Mouse (Mus musculus) limb, embryonic 15.5 days (tissue): ENCODE results near the gene Hmgn2. TPM values are rescaled to one million over a fixed set of nuclear protein-coding genes. Genes with fewer than 3 reads are reported as not detected.
"Not testable (repeated sequence)": the region's sequence is repeated elsewhere in the genome, so short reads cannot be mapped to it uniquely, and the experiment has no call there.

Experiments
- ATAC-seq: fragments of 200-750 bp; cut with Nextera tagmentation; 2 replicates; pipeline ENCODE4 v1.8.0; 2017; ENCODE audit warnings: low read depth, moderate TSS enrichment; ENCODE audit not compliant: insufficient number of reproducible peaks, low FRiP score, low TSS enrichment
- H3K27ac ChIP-seq: fragments of 300-500 bp; sonication (generic); 2 replicates; pipeline ENCODE4 v1.5.1; 2015; ENCODE audit warnings: moderate library complexity, mild to moderate bottlenecking, inconsistent platforms
- H3K27me3 ChIP-seq: fragments of 300-500 bp; sonication (generic); 2 replicates; pipeline ENCODE4 v1.6.1; 2015; ENCODE audit warnings: inconsistent platforms
- H3K36me3 ChIP-seq: fragments of 300-500 bp; sonication (generic); 2 replicates; pipeline ENCODE4 v1.6.1; 2015; ENCODE audit warnings: inconsistent platforms
- H3K4me1 ChIP-seq: fragments of 300-500 bp; sonication (generic); 2 replicates; pipeline ENCODE4 v1.6.1; 2015; ENCODE audit warnings: inconsistent platforms
- H3K4me2 ChIP-seq: fragments of 300-500 bp; sonication (generic); 2 replicates; pipeline ENCODE4 v1.6.1; 2015; ENCODE audit warnings: mild to moderate bottlenecking, inconsistent platforms
- H3K4me3 ChIP-seq: fragments of 300-500 bp; sonication (generic); 2 replicates; pipeline ENCODE4 v1.5.1; 2015; ENCODE audit warnings: mild to moderate bottlenecking, inconsistent platforms
- H3K9ac ChIP-seq: fragments of 300-500 bp; sonication (generic); 2 replicates; pipeline ENCODE4 v1.6.1; 2015; ENCODE audit warnings: inconsistent platforms
- H3K9me3 ChIP-seq: fragments of 300-500 bp; sonication (generic); 2 replicates; pipeline ENCODE4 v1.6.1; 2016; ENCODE audit warnings: inconsistent platforms
- WGBS: fragments of 180-500 bp; shearing (Covaris S2); methylation state at CpG from one replicate; pipeline ENCODE4 v1.1.7; 2015; 5-methylcytosine and 5-hydroxymethylcytosine counted together
- polyA plus RNA-seq: library from polyadenylated mRNA; unstranded; fragments of >200 nt; fragmentation: Nextera tagmentation; extraction: Ambion mirVana; gene quantifications from 2 replicates; pipeline ENCODE4 v1.2.1, GENCODE M21; 2015

The Hmgn2 gene
- polyA plus RNA-seq, 1 experiment from 2014 or later, result 1,770 TPM

DNA sequence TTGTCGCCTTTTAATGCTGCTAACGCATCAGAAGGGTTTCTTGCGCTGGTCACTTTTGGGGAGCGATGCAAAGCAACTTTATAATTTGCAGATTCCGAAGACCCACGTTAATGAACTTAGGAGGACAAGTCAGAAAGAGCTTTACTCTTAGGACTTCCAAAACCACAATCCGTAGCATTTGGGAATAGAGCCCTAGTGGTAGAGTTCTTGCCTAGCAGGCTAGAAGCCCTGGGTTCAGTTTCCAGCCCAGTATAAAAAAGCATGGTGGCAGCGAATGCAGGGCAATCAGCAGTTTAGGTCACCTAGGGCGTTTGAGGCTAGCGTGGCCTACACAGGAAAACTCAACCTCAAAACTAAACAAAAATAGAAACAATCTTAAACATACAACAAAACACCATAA, 33.3 kb upstream of the Hmgn2 start:
- peaks cover 5% of the 10 kb centered on the region; the same call in 1 of the 2 replicates for H3K36me3 ChIP-seq
- WGBS, result 45% methylated on average over 10 of the region's 10 CpGs
- no peak overlapping the region for H3K27ac ChIP-seq
- no peaks in the 10 kb centered on the region for H3K27me3 ChIP-seq
- peaks cover 7% of the 10 kb centered on the region for H3K4me1 ChIP-seq
- no peak overlapping the region for H3K4me3 ChIP-seq
- no peak overlapping the region for H3K9ac ChIP-seq
- H3K4me2 ChIP-seq, result no peak overlapping the region
- H3K9me3 ChIP-seq, result no peaks in the 10 kb centered on the region
- ATAC-seq, result no peak

DNA sequence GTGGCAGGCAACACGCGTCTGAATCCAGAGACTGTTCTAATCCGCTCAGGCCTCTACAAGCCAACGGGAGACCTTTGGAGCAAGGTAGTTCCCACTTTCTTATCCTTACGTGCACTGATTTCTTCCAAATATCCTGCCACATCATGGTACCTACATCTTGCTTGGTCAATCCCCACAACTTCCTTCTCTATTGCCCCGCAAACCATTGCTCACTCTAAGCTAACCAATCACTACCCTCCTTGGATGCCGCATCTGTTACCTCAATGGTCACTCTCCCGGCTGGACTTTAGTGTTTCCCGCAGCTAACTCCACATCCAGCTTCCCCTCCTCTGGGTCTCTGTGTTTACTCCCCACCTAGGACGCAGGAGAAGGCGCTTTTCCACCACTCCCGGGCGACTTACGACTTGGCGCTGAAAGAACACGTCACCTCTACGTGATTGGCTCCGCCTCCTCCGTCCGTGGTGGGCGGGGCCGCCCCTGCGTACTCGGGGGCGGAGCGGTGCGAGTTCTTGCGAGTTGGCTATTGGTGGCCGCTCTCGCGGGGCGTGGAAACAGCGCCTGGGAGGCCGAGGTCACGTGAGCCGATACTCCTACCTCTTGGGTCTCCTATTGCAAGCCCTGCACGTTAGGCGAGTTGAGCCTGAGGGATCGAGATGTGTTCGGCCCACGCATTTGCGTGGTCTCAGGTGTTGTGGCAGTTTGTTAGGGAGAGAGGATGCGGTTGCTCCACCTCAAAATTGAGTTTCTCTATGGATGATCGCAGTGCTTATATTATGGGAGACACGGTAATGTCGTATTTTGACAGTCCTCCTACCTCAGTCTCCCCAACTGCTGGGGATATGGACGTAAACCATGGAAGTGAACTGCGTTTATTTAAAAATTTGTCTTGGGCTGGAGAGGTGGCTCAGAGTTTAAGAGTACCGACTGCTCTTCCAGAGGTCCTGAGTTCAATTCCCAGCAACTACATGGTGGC, 32.3 kb upstream of the Hmgn2 start, which contains the start of gene Dhdds:
Dhdds (minus strand) TSS at position 453 of the 973 bp plus-strand sequence.
- peaks cover 13% of the 10 kb centered on the region for H3K36me3 ChIP-seq
- peak; percentile 96 for ATAC-seq
- H3K9ac ChIP-seq, result peak within 1 kb of the TSS; percentile 70
- peak within 1 kb of the TSS; percentile 65 for H3K27ac ChIP-seq
- peak within 1 kb of the TSS; percentile 71 for H3K4me3 ChIP-seq
- H3K4me1 ChIP-seq, result peaks cover 7% of the 10 kb centered on the region
- no peaks in the 10 kb centered on the region for H3K9me3 ChIP-seq
- H3K27me3 ChIP-seq, result no peaks in the 10 kb centered on the region
- WGBS, result 1% methylated on average over 49 of the region's 49 CpGs
- peak within 1 kb of the TSS; percentile 81 for H3K4me2 ChIP-seq

DNA sequence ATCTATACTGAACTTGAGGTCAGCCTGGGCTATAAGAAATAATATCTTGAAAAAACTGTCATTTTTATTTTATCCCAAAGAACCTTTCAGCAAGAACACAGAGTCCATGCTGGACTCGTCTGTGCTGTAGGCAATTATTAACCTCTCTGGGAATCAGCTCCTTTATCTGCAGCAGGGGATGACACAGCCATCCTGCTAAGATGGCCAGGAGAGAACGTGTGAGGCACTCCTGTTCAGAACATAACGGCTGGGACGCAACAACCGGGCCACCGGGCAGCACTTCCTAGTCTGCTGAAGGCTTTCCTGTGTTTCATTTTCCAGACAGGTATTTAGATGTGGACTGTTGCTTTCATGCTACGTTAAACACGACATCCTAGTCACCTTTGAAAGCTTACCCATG, 26.2 kb upstream of the Hmgn2 start:
- no peak overlapping the region for H3K4me2 ChIP-seq
- no peak for ATAC-seq
- H3K27me3 ChIP-seq, result no peaks in the 10 kb centered on the region
- no peaks in the 10 kb centered on the region for H3K9me3 ChIP-seq
- peaks cover 71% of the 10 kb centered on the region for H3K36me3 ChIP-seq
- WGBS, result 93% methylated on average over 8 of the region's 8 CpGs
- no peak overlapping the region for H3K27ac ChIP-seq
- no peak overlapping the region for H3K9ac ChIP-seq
- H3K4me1 ChIP-seq, result peaks cover 3% of the 10 kb centered on the region
- H3K4me3 ChIP-seq, result no peak overlapping the region

DNA sequence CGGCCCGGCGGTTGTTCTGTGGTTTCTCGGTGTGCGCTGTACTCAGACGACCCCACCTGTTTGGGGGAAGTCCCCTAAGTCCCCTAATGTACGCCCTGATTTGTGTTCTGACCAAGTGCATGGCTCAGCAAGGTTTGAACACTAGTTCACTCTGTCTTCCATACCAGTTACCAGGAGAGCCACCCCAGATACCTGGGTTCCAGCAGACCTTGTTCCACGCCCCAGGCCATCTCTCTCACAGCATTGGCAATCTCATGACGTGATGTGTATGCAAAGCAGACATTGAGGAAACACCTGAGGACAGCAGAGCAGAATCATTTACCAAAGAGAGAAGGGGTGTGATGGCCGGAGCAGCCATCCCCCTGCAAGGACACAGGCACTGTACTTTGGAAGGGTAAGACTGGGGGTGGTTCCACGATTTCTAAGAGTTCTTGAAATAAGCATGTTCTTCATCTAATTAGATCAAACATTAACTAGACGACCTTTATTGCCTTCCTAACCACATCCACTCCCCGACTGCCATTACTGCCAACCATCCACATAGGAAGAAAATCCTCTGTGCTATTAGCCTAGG, 22.7 kb upstream of the Hmgn2 start:
- H3K4me1 ChIP-seq, result no peaks in the 10 kb centered on the region
- H3K4me3 ChIP-seq, result no peak overlapping the region
- no peak for ATAC-seq
- peaks cover 91% of the 10 kb centered on the region for H3K36me3 ChIP-seq
- H3K9ac ChIP-seq, result no peak overlapping the region
- H3K9me3 ChIP-seq, result no peaks in the 10 kb centered on the region
- WGBS, result 85% methylated on average over 13 of the region's 13 CpGs
- H3K4me2 ChIP-seq, result no peak overlapping the region
- H3K27ac ChIP-seq, result no peak overlapping the region
- H3K27me3 ChIP-seq, result no peaks in the 10 kb centered on the region

DNA sequence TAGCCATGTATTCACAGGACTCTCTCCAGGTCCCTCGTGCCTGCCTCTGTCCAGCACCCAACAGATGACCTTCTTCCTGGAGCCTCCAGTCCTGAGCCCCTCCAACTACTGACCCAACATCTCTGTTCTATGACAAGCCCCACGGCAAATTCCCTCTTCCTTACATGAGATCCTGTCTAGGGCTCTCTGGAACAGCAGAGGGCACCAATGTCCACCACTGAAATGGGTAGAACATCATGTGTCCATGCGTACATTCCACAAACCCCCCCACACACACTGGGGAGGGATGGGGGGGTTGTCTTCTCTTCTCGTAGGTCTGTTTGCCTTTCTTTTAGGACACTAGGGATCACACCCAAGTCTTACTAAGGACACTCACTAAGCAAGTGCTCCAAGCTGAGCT, 21.6 kb upstream of the Hmgn2 start:
- H3K9ac ChIP-seq, result no peak overlapping the region
- no peaks in the 10 kb centered on the region for H3K4me1 ChIP-seq
- peaks cover 89% of the 10 kb centered on the region for H3K36me3 ChIP-seq
- no peaks in the 10 kb centered on the region for H3K27me3 ChIP-seq
- H3K9me3 ChIP-seq, result no peaks in the 10 kb centered on the region
- no peak for ATAC-seq
- H3K4me3 ChIP-seq, result no peak overlapping the region
- H3K27ac ChIP-seq, result no peak overlapping the region
- no peak overlapping the region for H3K4me2 ChIP-seq
- WGBS, result 69% methylated on average over 4 of the region's 4 CpGs

DNA sequence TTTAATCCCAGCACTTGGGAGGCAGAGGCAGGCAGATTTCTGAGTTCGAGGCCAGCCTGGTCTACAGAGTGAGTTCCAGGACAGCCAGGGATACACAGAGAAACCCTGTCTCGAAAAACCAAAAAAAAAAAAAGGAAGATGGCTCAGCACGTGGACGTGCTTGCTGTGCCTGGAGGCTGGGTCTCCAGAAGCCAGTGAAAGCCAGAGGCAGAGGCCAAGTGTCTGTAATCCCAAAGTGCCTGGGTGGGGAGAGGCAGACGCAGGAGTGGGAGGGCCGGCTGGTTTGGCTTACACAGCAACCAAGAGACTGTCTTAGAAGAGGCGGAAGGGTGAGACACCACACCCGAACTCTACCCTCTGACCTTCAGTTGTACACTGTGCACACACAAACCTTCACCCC, 19.8 kb upstream of the Hmgn2 start:
- WGBS, result 88% methylated on average over 8 of the region's 8 CpGs
- H3K36me3 ChIP-seq, result peaks cover 73% of the 10 kb centered on the region
- H3K27ac ChIP-seq, H3K9me3 ChIP-seq, H3K4me1 ChIP-seq, H3K4me3 ChIP-seq, ATAC-seq, H3K27me3 ChIP-seq, H3K9ac ChIP-seq, H3K4me2 ChIP-seq: not testable (repeated sequence)

DNA sequence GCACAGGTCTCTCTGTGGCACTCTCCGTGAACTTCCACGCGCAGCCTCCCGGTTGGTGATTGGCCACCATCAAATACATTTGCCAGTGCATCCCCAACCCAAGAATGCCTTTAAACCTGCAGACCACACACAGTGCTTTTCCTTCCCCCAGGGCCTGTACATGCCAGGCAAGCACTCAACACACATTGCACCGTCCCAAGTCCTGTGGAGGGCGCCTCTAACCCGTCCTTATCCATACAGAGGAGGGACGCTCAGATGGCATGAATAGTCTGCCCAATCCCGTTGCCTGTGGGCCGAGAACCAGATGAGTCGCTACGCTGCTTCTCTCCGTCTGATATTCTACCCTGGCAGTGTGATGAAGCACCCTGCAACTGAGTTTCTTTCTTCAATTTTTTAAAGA, 14.5 kb upstream of the Hmgn2 start:
- Histone ChIP-seq H3K9ac (no peak overlapping the region), H3K9me3 (no peaks in the 10 kb centered on the region), H3K27me3 (no peaks in the 10 kb centered on the region), H3K36me3 (peaks cover 68% of the 10 kb centered on the region), H3K4me3 (no peak overlapping the region), H3K4me2 (no peak overlapping the region), H3K27ac (no peak overlapping the region), H3K4me1 (no peaks in the 10 kb centered on the region)
- no peak for ATAC-seq
- WGBS, result 78% methylated on average over 13 of the region's 13 CpGs

DNA sequence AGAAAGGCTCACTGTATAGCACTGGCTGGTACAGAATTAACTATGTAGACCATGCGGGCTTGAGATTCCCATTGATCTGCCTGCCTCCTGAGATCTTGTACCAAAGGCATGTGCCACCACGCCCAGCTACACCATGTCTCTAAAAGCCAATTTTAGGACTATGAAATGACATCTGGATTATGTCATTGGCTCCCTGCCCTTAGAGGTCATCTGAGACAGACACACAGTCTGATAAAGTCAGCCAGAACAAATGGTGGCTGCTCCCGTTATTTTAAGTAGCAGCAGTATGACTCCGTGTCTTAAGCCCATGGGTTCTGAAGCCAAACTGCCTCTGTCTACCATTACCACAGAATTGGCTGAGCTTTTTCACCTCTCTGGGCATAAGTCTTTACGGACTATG, 12.0 kb upstream of the Hmgn2 start:
- no peaks in the 10 kb centered on the region for H3K27me3 ChIP-seq
- H3K4me2 ChIP-seq, result no peak overlapping the region
- no peaks in the 10 kb centered on the region for H3K4me1 ChIP-seq
- H3K9ac ChIP-seq, result no peak overlapping the region
- H3K27ac ChIP-seq, result no peak overlapping the region
- H3K36me3 ChIP-seq, result peaks cover 68% of the 10 kb centered on the region
- H3K4me3 ChIP-seq, result no peak overlapping the region
- no peaks in the 10 kb centered on the region for H3K9me3 ChIP-seq
- WGBS, result 80% methylated on average over 5 of the region's 5 CpGs
- no peak for ATAC-seq

DNA sequence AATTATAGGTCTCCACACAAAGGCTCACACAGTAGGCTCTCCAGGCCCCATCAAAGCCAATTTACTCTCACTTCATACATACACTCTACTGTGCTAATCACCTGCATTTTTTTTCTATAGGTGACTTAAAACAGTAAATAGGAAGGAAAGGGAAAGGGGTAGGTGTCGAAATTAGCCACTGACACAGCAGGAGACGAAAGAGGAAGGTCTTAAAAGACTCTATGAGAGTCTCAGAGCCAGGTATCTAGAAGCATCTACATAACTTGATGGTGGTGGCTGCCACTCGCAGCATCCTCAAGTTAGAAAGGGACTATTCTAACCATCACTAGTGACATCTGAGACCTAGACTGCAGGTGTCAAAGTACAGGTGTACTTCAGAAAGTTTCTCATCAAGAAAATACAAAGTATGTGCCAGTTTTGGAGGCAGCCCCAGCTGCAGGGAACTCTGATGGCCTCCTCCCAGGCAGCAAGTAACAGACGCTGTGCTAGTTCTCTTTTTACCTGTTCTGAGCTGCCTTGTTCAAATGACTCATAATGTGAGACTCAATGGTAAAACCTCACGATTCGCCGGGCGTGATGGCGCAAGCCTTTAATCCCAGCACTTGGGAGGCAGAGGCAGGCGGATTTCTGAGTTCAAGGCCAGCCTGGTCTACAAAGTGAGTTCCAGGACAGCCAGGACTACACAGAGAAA, 9.7 kb upstream of the Hmgn2 start:
- H3K4me3 ChIP-seq, result no peak overlapping the region
- peaks cover 74% of the 10 kb centered on the region for H3K36me3 ChIP-seq
- H3K4me2 ChIP-seq, result no peak overlapping the region
- H3K9ac ChIP-seq, result no peak overlapping the region
- no peaks in the 10 kb centered on the region for H3K27me3 ChIP-seq
- H3K9me3 ChIP-seq, result no peaks in the 10 kb centered on the region
- no peak for ATAC-seq
- WGBS, result 91% methylated on average over 10 of the region's 10 CpGs
- no peak overlapping the region for H3K27ac ChIP-seq
- H3K4me1 ChIP-seq, result no peaks in the 10 kb centered on the region

DNA sequence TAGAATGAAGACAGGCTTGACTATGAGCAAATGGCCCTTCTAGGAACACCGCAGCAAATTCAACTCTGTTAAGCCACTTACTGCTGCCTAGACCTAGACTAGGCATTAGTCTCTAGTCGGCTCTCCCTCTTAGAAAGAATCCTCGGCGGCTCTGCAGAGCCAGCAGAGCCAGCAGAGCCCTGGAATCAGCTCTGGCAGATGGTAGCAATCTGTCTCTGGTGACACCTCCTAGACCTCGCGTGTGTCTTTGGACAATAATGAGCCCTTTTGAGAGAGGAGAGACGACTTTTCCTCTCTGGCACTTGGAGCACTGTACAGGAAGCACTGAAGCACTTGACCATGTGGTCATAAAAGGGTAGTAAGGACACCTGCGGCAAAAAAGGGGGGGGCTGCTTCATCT, 3.3 kb upstream of the Hmgn2 start:
- H3K27me3 ChIP-seq, result no peaks in the 10 kb centered on the region
- no peak for ATAC-seq
- H3K9me3 ChIP-seq, result no peaks in the 10 kb centered on the region
- H3K36me3 ChIP-seq, result peaks cover 48% of the 10 kb centered on the region
- H3K9ac ChIP-seq, result no peak overlapping the region
- no peak overlapping the region for H3K27ac ChIP-seq
- H3K4me1 ChIP-seq, result peaks cover 14% of the 10 kb centered on the region
- H3K4me3 ChIP-seq, result no peak overlapping the region
- H3K4me2 ChIP-seq, result no peak overlapping the region
- 55% methylated on average over 8 of the region's 8 CpGs for WGBS

DNA sequence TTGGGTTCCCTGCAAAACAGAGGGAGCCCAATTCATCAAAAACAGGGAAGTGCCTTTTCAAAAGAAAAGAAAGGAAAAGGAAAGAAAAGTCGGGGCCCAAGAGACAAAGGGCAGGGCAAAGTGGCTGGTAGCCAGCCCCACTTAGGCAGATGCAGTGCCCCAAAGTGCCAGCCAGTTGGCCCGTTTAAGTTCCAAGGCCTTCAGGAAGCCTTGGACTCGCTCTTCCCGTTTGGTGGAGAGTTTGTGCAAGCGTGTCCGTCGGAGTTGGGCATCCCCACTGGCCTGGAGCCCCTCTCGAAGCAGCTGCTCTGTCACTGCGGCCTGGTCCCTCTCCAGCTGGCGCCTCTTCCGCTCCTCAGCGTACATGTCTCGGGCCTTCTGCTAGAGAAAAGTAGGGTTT, 2.4 kb upstream of the Hmgn2 start:
- Histone ChIP-seq H3K9me3 (no peaks in the 10 kb centered on the region), H3K27me3 (no peaks in the 10 kb centered on the region), H3K4me3 (no peak overlapping the region), H3K4me2 (no peak overlapping the region), H3K9ac (no peak overlapping the region), H3K4me1 (peaks cover 21% of the 10 kb centered on the region), H3K27ac (no peak overlapping the region), H3K36me3 (peaks cover 43% of the 10 kb centered on the region)
- no peak for ATAC-seq
- WGBS, result 90% methylated on average over 13 of the region's 13 CpGs

DNA sequence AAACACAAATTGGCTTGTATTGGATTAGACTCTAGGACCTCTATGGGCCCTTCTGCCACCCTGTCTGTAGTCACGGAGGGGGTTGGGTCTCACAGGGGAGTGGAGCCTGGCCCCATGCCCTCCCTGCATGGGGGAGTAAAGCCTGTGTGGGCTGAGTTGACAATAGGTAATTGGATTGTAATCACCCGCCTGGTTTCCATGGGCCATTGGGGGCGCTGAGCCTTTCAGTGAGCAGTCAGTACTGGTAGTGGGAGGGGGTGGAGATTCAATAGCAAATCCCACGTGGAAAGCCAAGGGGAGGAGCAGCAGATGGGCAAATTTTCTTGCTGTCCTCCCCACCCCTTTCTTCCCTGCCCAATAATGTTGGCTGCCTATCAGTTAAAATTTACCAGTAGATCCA, 1.7 kb upstream of the Hmgn2 start:
- WGBS, result 42% methylated on average over 4 of the region's 4 CpGs
- H3K27ac ChIP-seq, result no peak overlapping the region
- no peak overlapping the region for H3K4me2 ChIP-seq
- no peak overlapping the region for H3K4me3 ChIP-seq
- H3K36me3 ChIP-seq, result peaks cover 44% of the 10 kb centered on the region
- H3K9ac ChIP-seq, result no peak overlapping the region
- peaks cover 26% of the 10 kb centered on the region for H3K4me1 ChIP-seq
- ATAC-seq, result no peak
- no peaks in the 10 kb centered on the region for H3K9me3 ChIP-seq
- no peaks in the 10 kb centered on the region for H3K27me3 ChIP-seq
